ENCODE assay signal across 26 mouse cellular contexts in genomic region chr2:11433353-11433752, GRCm38 (mm10).
DNase-seq lines count a peak whose midpoint lies in the region; ATAC-seq lines count a peak whose summit lies in the region.
"Had no signal": no experiment of that assay in that cellular context is flagged by ENCODE, and none has a peak within 500 bp of the region (broad histone marks: within the 10 kb centered on the region; RNA-seq: fewer than 3 reads in every experiment).

No protein-coding gene starts in this region.

- no peak overlapping the region for H3K4me2 ChIP-seq in kidney, embryonic 15.5 days
- H3K4me2 ChIP-seq in heart, embryonic 12.5 days, result no peak overlapping the region
- H3K4me2 ChIP-seq: embryonic facial prominence, embryonic 12.5 days; embryonic facial prominence, embryonic 15.5 days; heart, embryonic 13.5 days; hindbrain, embryonic 12.5 days; hindbrain, embryonic 15.5 days had no signal

- H3K9ac ChIP-seq in kidney, embryonic 15.5 days, result no peak overlapping the region
- no peak overlapping the region for H3K9ac ChIP-seq in heart, embryonic 12.5 days
- H3K9ac ChIP-seq: embryonic facial prominence, embryonic 12.5 days; embryonic facial prominence, embryonic 15.5 days; forebrain, postnatal 0 days; heart, embryonic 13.5 days; hindbrain, embryonic 12.5 days; hindbrain, embryonic 15.5 days had no signal

- ATAC-seq in kidney, embryonic 15.5 days (replicated peaks; ENCODE audit: low FRiP score), result no peak
- ATAC-seq in heart, embryonic 12.5 days (ENCODE audit: insufficient number of reproducible peaks, low FRiP score), result no peak
- ATAC-seq: forebrain, embryonic 14.5 days; forebrain, postnatal 0 days; Patski had no signal

- no peaks in the 10 kb centered on the region for H3K27me3 ChIP-seq in kidney, embryonic 15.5 days
- H3K27me3 ChIP-seq in heart, embryonic 12.5 days (replicated peaks), result no peaks in the 10 kb centered on the region
- H3K27me3 ChIP-seq: embryonic facial prominence, embryonic 12.5 days; embryonic facial prominence, embryonic 15.5 days; heart, embryonic 13.5 days; hindbrain, embryonic 12.5 days; hindbrain, embryonic 15.5 days; Patski had no signal

- DNase-seq in cerebellum, postnatal 10 days, result peak; percentile 20 to 34
- no peak for DNase-seq in cerebellum, postnatal 25 days
- DNase-seq in kidney, postnatal 10 days, result no peak
- peak; percentile 18 for DNase-seq in kidney, postnatal 14 days
- DNase-seq in retina, embryonic 14.5 days (ENCODE audit: low spot score), result peak; percentile 68
- DNase-seq in adrenal gland, postnatal 4 days (ENCODE audit: low spot score in 2 of 2), result no peak
- DNase-seq: adrenal gland, postnatal 10 days; adrenal gland, postnatal 36 days; cerebellum, adult 11 months; cerebellum, adult 2 months; cerebellum, adult 9-11 months; forebrain, postnatal 0 days; gastrocnemius, adult 2 months; gastrocnemius, postnatal 14 days; heart, adult 18-20 months; heart, postnatal 14 days; heart, postnatal 4 days had no signal

- no peak overlapping the region for H3K4me3 ChIP-seq in kidney, embryonic 15.5 days (replicated peaks)
- no peak overlapping the region for H3K4me3 ChIP-seq in heart, embryonic 12.5 days
- H3K4me3 ChIP-seq: embryonic facial prominence, embryonic 12.5 days; embryonic facial prominence, embryonic 15.5 days; gastrocnemius, adult 2 months; heart, embryonic 13.5 days; hindbrain, embryonic 12.5 days; hindbrain, embryonic 15.5 days had no signal

- peak overlapping the region; percentile 66 for H3K27ac ChIP-seq in kidney, embryonic 15.5 days
- no peak overlapping the region for H3K27ac ChIP-seq in heart, embryonic 12.5 days (ENCODE audit: poor library complexity, severe bottlenecking)
- H3K27ac ChIP-seq: embryonic facial prominence, embryonic 12.5 days; embryonic facial prominence, embryonic 15.5 days; gastrocnemius, adult 2 months; heart, embryonic 13.5 days; hindbrain, embryonic 12.5 days; hindbrain, embryonic 15.5 days had no signal

- 66% methylated on average over 5 of the region's 5 CpGs for WGBS in kidney, embryonic 15.5 days
- whole genome bisulfite sequencing in heart, embryonic 12.5 days, result 71% methylated on average over 5 of the region's 5 CpGs

- no peaks in the 10 kb centered on the region for H3K36me3 ChIP-seq in kidney, embryonic 15.5 days
- no peaks in the 10 kb centered on the region for H3K36me3 ChIP-seq in heart, embryonic 12.5 days
- H3K36me3 ChIP-seq: embryonic facial prominence, embryonic 12.5 days; embryonic facial prominence, embryonic 15.5 days; heart, embryonic 13.5 days; hindbrain, embryonic 12.5 days; hindbrain, embryonic 15.5 days had no signal

- no peaks in the 10 kb centered on the region for H3K9me3 ChIP-seq in kidney, embryonic 15.5 days (replicated peaks)
- H3K9me3 ChIP-seq in heart, embryonic 12.5 days (replicated peaks), result 0 out of 2 replicates have a peak, but pooled peaks cover 3% of the 10 kb centered on the region
- H3K9me3 ChIP-seq: embryonic facial prominence, embryonic 12.5 days; embryonic facial prominence, embryonic 15.5 days; heart, embryonic 13.5 days; hindbrain, embryonic 12.5 days; hindbrain, embryonic 15.5 days had no signal

- H3K4me1 ChIP-seq in kidney, embryonic 15.5 days, result peaks cover 43% of the 10 kb centered on the region
- H3K4me1 ChIP-seq in heart, embryonic 12.5 days (replicated peaks), result peaks cover 19% of the 10 kb centered on the region
- H3K4me1 ChIP-seq: embryonic facial prominence, embryonic 15.5 days; hindbrain, embryonic 12.5 days; hindbrain, embryonic 15.5 days had no signal

Comparison
In these comparisons a context has a peak if more than half of its experiments do, and no peak if none do; other contexts are left out.
1. DNase-seq: peak in cerebellum, postnatal 10 days (2 of 2), kidney, postnatal 14 days (single experiment) and retina, embryonic 14.5 days (single experiment); none in cerebellum, postnatal 25 days (0 of 2), kidney, postnatal 10 days (single experiment) and adrenal gland, postnatal 4 days (0 of 2).